Mouse (Mus musculus) urinary bladder, postnatal 25 days (tissue): Measurements from ENCODE around the gene Vmn1r173.
"Not testable (repeated sequence)": the region's sequence is repeated elsewhere in the genome, so short reads cannot be mapped to it uniquely, and the experiment has no call there.

Source experiments
- DNase-seq: peaks from one replicate; pipeline ENCODE4 v3.0.0; 2022; ENCODE audit warnings: low spot score

Gene Vmn1r173

GRCm38 (mm10) chr7:23700403-23700802 lies at the start of gene Vmn1r173:
TSS of gene Vmn1r173 (plus strand) at chr7:23700703.
- DNase-seq, result not testable (repeated sequence)

- DNase-seq, result no peak
These were observed 42.5 kb upstream of the Vmn1r173 start, which contains the start of gene Vmn1r172 for GRCm38 (mm10) chr7:23658016-23658415. TSS of gene Vmn1r172 (plus strand) at chr7:23658316.

- not testable (repeated sequence) for DNase-seq
These were observed 51.5 kb downstream of the Vmn1r173 start, which contains the start of gene Vmn1r174 for GRCm38 (mm10) chr7:23751970-23752369. TSS of gene Vmn1r174 (plus strand) at chr7:23752270.
